Mouse (Mus musculus): ENCODE data around the gene Tbx22.

The Tbx22 gene

GRCm38 (mm10) chrX:107667664-107668063 is at the start of gene Tbx22:
TSS of gene Tbx22 (plus strand) at chrX:107667964.
- no peak for DNase-seq (ENCODE audit: low spot score)

GRCm38 (mm10) chrX:107668677-107669076 is 913 bp downstream of the Tbx22 start:
- no peak for DNase-seq (ENCODE audit: low spot score)

- no peak for DNase-seq (ENCODE audit: low spot score)
These were observed 11.4 kb downstream of the Tbx22 start for GRCm38 (mm10) chrX:107679203-107679602.

GRCm38 (mm10) chrX:107708584-107708983 is 40.8 kb downstream of the Tbx22 start:
- no peak for DNase-seq (ENCODE audit: low spot score)

GRCm38 (mm10) chrX:107723541-107723940 is 55.8 kb downstream of the Tbx22 start:
- no peak for DNase-seq (ENCODE audit: low spot score)
